Mouse (Mus musculus): ENCODE data around the gene Fgd2. TPM values are rescaled to one million over a fixed set of nuclear protein-coding genes. Genes with fewer than 3 reads are reported as not detected.
"Not testable (repeated sequence)": the region's sequence is repeated elsewhere in the genome, so short reads cannot be mapped to it uniquely, and the experiment has no call there.

The Fgd2 gene
- total and polyA plus RNA-seq, 2 experiments from 2014 or later: 10.9 to 14.7 TPM

DNA sequence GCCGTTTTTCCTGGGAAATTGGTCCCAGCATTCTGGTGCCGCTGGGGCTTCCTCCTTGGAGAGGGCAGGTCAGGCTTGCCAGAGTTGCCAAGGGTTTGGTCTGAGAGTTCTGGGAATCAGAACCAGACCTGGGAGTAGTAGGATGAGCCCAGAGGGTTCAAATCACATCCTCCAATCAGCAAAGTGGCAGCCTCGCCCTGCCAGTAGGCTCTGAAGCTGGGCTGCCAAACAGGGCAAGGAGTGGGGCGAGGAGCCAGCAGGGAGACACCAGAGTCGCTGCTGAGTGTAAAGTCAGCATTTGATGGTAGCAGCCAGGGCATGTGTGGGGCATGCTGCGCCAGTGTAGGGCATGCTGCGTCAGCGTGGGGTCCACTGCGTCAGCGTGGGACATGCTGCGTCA is 28.3 kb downstream of the Fgd2 start:
- DNase-seq (ENCODE audit: low spot score) (peak; percentile 20), ATAC-seq (peak; percentile 56; the same call in 1 of the 2 replicates)
- no peaks in the 10 kb centered on the region for H3K9me3 ChIP-seq (ENCODE audit: low read length)
- no peaks in the 10 kb centered on the region for H3K27me3 ChIP-seq (ENCODE audit: insufficient read depth, low read length)
- no peak overlapping the region for H3K4me3 ChIP-seq (ENCODE audit: low read length)
- H3K4me2 ChIP-seq (ENCODE audit: low read depth, low read length): no peak overlapping the region
- H3K4me1 ChIP-seq (ENCODE audit: insufficient read depth, low read length): no peaks in the 10 kb centered on the region
- TF ChIP-seq CTCF (IDR thresholded peaks at IDR 0.05; ENCODE audit: low read depth): no peak
- H3K9ac ChIP-seq (replicated peaks; ENCODE audit: low read length): no peak overlapping the region
- no peak overlapping the region for H3K27ac ChIP-seq
- WGBS: 72% methylated on average over 11 of the region's 11 CpGs
- no peaks in the 10 kb centered on the region for H3K36me3 ChIP-seq (ENCODE audit: insufficient read depth, low read length)

- Histone ChIP-seq H3K27me3 (ENCODE audit: insufficient read depth, low read length) (no peaks in the 10 kb centered on the region), H3K4me1 (ENCODE audit: insufficient read depth, low read length) (no peaks in the 10 kb centered on the region), H3K9ac (replicated peaks; ENCODE audit: low read length) (no peak overlapping the region), H3K4me3 (ENCODE audit: low read length) (no peak overlapping the region), H3K27ac (no peak overlapping the region), H3K4me2 (ENCODE audit: low read depth, low read length) (no peak overlapping the region), H3K36me3 (ENCODE audit: insufficient read depth, low read length) (no peaks in the 10 kb centered on the region), H3K9me3 (ENCODE audit: low read length) (no peaks in the 10 kb centered on the region)
- WGBS: 85% methylated on average over 8 of the region's 8 CpGs
- ATAC-seq (no peak), DNase-seq (ENCODE audit: low spot score) (no peak)
- TF ChIP-seq CTCF (IDR thresholded peaks at IDR 0.05; ENCODE audit: low read depth): no peak
These were observed 30.6 kb downstream of the Fgd2 start for GRCm38 (mm10) chr17:29391280-29391679.

GRCm38 (mm10) chr17:29393335-29394089 is 32.8 kb downstream of the Fgd2 start:
- WGBS: 68% methylated on average over 14 of the region's 14 CpGs
- no peaks in the 10 kb centered on the region for H3K9me3 ChIP-seq (ENCODE audit: low read length)
- H3K27me3 ChIP-seq (ENCODE audit: insufficient read depth, low read length): no peaks in the 10 kb centered on the region
- H3K9ac ChIP-seq (replicated peaks; ENCODE audit: low read length): no peak overlapping the region
- H3K36me3 ChIP-seq (ENCODE audit: insufficient read depth, low read length): no peaks in the 10 kb centered on the region
- no peak overlapping the region for H3K27ac ChIP-seq
- H3K4me2 ChIP-seq (ENCODE audit: low read depth, low read length): no peak overlapping the region
- no peak overlapping the region for H3K4me3 ChIP-seq (ENCODE audit: low read length)
- DNase-seq (ENCODE audit: low spot score): no peak
- H3K4me1 ChIP-seq (ENCODE audit: insufficient read depth, low read length): 0 out of 2 replicates have a peak, but pooled peaks cover 6% of the 10 kb centered on the region
- no peak for ATAC-seq
- no peak for TF ChIP-seq CTCF (IDR thresholded peaks at IDR 0.05; ENCODE audit: low read depth)

DNA sequence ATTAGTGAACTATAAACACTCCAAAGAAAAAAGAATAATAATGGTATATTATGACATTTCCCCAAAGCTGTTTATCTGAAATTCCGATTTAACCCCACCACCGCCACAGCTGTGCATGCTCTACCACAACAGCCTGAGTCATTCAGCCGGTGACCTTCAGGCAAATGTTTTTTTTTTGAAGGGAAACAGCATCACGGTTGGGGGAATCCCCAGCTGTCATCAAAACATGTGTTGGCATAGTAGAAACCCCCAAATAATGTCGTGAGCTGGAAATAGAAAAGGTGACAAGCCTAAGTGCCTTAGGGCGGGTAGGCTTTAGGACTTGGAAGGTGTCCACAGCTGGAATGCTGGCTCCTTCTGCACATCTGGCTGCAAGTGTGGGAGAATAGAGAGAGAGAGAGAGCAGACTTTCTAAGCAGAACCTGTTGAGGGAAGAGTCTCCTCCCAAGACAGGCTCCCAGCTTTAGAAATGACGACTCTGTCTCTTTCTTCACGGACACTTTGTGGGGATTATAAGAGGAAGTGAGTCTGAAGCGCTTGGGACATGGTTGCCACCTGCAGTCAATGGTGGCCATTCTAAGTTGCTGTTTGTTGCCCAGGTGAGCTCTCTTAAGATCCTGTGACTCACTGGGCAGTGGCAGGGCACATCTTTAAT is 33.5 kb downstream of the Fgd2 start:
- no peaks in the 10 kb centered on the region for H3K9me3 ChIP-seq (ENCODE audit: low read length)
- H3K36me3 ChIP-seq (ENCODE audit: insufficient read depth, low read length): no peaks in the 10 kb centered on the region
- 67% methylated on average over 9 of the region's 9 CpGs for WGBS
- H3K9ac ChIP-seq (replicated peaks; ENCODE audit: low read length): no peak overlapping the region
- H3K27ac ChIP-seq: no peak overlapping the region
- H3K4me2 ChIP-seq (ENCODE audit: low read depth, low read length): no peak overlapping the region
- no peak overlapping the region for H3K4me3 ChIP-seq (ENCODE audit: low read length)
- no peaks in the 10 kb centered on the region for H3K27me3 ChIP-seq (ENCODE audit: insufficient read depth, low read length)
- ATAC-seq: no peak
- 0 out of 2 replicates have a peak, but pooled peaks cover 6% of the 10 kb centered on the region for H3K4me1 ChIP-seq (ENCODE audit: insufficient read depth, low read length)
- TF ChIP-seq CTCF (IDR thresholded peaks at IDR 0.05; ENCODE audit: low read depth): no peak
- no peak for DNase-seq (ENCODE audit: low spot score)

DNA sequence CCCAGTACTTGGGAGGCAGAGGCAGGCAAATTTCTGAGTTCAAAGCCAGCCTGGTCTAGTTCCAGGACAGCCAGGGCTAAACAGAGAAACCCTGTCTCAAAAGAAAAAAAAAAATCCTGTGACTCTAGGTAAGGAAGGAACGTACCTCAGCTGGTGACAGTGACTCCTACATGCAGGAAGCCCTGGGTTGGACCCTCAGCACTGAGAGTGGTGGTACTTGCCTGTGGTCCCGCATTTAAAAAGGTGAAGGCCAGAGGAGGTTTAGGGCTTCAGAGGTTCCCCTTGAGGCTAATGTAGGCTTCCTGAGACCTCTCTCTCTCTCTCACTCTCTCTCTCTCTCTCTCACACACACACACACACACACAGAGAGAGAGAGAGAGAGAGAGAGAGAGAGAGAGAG is 34.0 kb downstream of the Fgd2 start:
- not testable (repeated sequence) for H3K4me3 ChIP-seq (ENCODE audit: low read length); H3K9ac ChIP-seq (replicated peaks; ENCODE audit: low read length); DNase-seq (ENCODE audit: low spot score); H3K36me3 ChIP-seq (ENCODE audit: insufficient read depth, low read length); H3K9me3 ChIP-seq (ENCODE audit: low read length); H3K4me2 ChIP-seq (ENCODE audit: low read depth, low read length); H3K27me3 ChIP-seq (ENCODE audit: insufficient read depth, low read length); ATAC-seq; H3K4me1 ChIP-seq (ENCODE audit: insufficient read depth, low read length); H3K27ac ChIP-seq
- 79% methylated on average over 2 of the region's 2 CpGs for WGBS

DNA sequence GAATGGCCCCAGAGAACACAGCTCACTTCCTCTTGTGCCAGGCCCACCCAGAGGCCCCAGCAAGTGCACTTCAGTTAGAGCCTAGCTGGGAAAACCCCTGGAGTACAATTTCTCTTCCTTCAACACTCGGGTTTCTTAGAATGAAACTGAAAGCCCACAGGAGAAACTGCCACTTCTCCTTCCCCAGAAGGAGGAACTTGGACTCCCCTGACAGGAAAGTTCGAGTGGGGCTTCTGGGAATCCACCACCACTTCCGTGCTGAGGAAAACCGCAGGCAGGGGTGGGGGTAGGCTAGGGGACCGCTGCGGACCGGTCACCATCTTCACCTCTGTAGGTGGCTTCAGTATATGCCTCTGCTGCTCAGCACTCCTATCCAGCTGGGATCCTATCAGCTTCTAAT is 34.7 kb downstream of the Fgd2 start:
- ATAC-seq (no peak), DNase-seq (ENCODE audit: low spot score) (no peak)
- no peak for TF ChIP-seq CTCF (IDR thresholded peaks at IDR 0.05; ENCODE audit: low read depth)
- H3K27ac ChIP-seq: no peak overlapping the region
- H3K4me2 ChIP-seq (ENCODE audit: low read depth, low read length): no peak overlapping the region
- H3K27me3 ChIP-seq (ENCODE audit: insufficient read depth, low read length): no peaks in the 10 kb centered on the region
- H3K4me1 ChIP-seq (ENCODE audit: insufficient read depth, low read length): 0 out of 2 replicates have a peak, but pooled peaks cover 6% of the 10 kb centered on the region
- no peaks in the 10 kb centered on the region for H3K9me3 ChIP-seq (ENCODE audit: low read length)
- no peak overlapping the region for H3K4me3 ChIP-seq (ENCODE audit: low read length)
- no peaks in the 10 kb centered on the region for H3K36me3 ChIP-seq (ENCODE audit: insufficient read depth, low read length)
- no peak overlapping the region for H3K9ac ChIP-seq (replicated peaks; ENCODE audit: low read length)
- 56% methylated on average over 7 of the region's 7 CpGs for WGBS

Data from hindbrain, postnatal 0 days (tissue).